Mouse (Mus musculus) mouse trophoblast stem cell (cell line): ENCODE measurements around the gene 1110012L19Rik.
"Not testable (repeated sequence)": the region's sequence is repeated elsewhere in the genome, so short reads cannot be mapped to it uniquely, and the experiment has no call there.

Experiments used
- in situ Hi-C, 2 experiments: fragments of 300-500 bp; cut with MseI, MboI; formaldehyde crosslinking; loops; 2 replicates in 1 of 2; 3 replicates in 1 of 2; pipeline ENCODE4 v1.15.1; 2025

1110012L19Rik gene

DNA sequence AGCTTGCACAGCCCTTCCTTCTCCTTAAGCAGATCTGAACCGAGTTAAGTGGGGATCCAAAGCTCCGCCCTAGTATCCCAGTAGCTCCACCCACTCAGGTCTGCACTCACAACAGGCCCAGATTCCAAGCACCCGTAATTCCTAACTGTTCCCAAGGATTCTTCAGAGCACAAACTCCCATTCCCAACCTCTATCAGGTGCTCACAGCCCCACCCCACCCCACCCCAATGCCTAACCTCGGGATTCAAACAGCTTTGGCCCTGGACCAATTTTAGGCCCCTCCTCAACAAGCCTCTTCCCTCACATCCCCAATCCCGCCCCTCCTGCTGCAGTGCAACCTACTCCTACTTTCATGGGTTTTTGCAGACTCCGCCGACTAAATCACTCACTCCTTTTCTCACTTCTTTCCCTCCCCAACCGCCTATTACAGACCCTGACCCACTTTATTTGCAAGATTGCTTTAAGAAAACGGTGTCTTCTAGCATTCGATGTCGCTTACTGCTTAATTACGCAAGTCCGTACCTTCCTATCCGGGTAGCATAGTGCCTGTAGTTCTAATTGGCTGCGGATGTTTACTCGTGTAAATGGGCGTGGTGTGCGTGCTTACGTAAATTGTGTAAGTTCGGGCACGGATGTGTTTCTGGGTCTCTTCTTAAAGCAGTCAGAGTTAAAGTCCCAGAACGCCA lies at the start of gene 1110012L19Rik:
Gene 1110012L19Rik, plus strand, starts transcription at position 602 of the 686 bp plus-strand sequence.
- in situ Hi-C loops, result loop anchor here (5.0 to 10.0 kb wide), 3 partner anchors 89 to 192 kb away; partner anchors contain the start of gene Tmem185a (in 1 of the 2)

DNA sequence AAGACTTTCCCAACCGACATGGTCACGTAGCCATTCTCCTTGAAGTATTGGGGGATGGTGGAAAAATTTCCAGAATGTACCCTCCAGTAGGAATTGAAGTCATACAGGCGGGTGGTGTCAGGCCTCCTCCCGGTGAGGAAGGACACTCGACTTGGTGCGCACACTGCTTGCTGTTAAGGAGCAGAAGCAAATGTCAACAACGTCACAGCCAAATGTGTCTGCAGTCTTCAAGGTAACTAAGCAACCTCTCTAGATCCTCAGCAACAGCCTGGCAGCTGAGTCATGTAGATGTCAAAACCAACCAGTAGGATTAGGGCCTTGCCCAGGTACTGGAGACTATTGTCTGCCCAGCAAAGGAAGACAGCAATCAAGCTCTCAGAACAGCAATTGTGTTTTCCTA lies 22.7 kb upstream of the 1110012L19Rik start:
- in situ Hi-C loops, result loop anchor here in 1 of 2 experiments (10.0 kb wide), 1 partner anchor 202 kb away; no protein-coding TSS in a partner anchor

DNA sequence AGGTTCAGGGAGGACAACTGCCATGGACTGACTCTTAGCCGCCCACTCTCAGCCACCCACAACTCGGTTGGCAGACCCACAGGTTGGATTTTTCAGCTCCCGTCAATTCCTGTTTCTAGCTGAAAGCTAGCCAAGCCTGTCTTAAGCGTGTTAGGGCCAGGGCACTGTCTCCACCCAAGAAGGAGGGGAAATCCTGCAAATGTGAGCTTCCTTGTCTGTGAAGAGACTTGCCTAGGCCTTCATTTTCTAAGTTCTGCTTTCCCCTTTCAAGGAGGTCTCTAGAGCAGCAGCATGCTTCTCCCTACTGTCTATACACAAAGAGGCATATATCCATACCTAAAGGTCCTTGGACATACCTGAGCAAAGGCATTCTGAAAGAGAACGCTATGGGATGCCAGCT lies 22.2 kb upstream of the 1110012L19Rik start:
- in situ Hi-C loops, result loop anchor here in 1 of 2 experiments (10.0 kb wide), 1 partner anchor 201 kb away; no protein-coding TSS in a partner anchor

DNA sequence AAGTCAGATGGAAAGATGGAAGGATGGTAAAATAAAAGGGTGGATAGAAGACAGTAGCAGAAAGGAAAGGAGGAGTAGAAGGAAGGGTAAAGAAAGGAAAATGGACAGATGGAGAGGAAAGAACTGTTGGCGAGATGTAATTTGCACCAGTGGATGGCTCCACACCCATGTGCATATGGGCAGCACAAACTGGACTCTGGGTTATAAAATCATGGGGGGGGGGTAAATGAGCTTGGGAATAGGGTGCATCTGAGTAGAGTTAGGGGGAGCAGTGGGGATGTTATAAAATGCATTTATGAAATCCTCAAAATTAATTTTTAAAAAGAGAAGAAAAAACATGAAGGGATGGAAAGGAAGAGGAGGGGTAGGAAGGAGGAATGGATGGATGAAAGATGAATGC lies 21.5 kb upstream of the 1110012L19Rik start:
- in situ Hi-C loops, result loop anchor here in 1 of 2 experiments (10.0 kb wide), 1 partner anchor 201 kb away; no protein-coding TSS in a partner anchor

DNA sequence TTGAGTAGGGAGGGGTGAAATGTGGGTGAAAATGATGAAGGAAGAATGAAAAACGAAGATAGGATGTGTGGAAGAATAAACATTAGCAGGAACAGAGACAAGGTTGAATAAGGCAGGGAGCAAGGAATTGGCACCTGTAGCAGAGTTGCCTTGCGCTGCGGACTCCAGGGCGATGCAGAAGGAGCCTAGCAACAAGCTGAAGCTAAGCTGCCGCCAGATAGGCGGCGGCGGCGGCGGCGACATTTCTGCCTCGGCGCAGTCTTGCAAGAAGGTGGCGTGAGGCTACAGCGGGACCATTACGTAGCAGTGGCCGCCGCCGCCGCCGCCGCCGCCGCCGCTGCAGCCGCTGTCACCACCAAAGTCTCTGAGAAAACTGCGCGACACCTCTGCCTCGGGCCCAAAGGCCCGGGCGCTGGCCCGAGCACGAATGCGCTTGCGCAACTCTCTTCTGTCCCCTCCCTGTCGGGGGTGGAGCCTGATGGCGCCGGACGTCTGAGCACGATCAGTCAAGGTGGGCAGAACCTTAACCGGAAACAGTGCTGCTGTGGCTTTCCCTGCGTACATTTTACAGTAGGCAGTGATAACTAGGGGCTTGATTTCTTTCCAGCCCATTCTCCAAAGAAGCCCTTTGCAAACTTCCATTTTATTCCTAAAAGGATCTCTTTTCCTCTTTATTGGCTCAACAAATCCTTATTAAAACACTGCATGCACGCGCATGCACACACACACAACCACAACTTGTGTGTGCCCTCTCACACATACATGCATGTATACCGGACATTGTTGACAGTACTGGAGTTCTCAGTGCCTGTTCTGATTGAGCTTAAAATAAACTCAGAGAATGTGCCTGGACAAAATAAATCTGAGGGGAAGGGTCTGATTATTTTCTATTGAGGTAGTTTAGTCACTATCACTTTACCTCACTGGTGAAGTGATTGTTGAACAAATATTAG lies 20.7 kb upstream of the 1110012L19Rik start, which contains the start of gene Ids:
Gene Ids, minus strand, starts transcription at position 424 of the 953 bp plus-strand sequence.
- in situ Hi-C loops, result loop anchor here in 1 of 2 experiments (10.0 kb wide), 1 partner anchor 200 kb away; no protein-coding TSS in a partner anchor

DNA sequence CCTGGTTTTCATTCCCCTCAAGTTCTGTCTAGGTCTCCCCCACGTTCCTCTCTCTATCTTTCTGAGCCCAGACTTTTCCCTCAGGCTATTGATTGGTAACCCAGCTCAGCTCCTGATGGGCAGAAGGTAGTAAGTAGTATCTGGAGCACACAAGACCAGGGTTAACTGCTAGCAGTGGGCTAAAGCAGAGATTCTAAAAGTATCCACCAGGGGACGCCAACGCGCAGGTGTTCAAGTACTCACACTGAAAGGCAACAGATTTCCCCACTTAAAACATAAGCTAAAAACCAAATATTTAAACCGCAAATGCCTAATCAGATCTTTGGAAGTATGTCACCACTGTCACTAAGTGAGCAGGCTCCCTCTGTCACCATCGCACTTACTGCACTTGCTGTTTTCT lies 15.9 kb upstream of the 1110012L19Rik start:
- in situ Hi-C loops, result loop anchor here in 1 of 2 experiments (10.0 kb wide), 1 partner anchor 195 kb away; no protein-coding TSS in a partner anchor

DNA sequence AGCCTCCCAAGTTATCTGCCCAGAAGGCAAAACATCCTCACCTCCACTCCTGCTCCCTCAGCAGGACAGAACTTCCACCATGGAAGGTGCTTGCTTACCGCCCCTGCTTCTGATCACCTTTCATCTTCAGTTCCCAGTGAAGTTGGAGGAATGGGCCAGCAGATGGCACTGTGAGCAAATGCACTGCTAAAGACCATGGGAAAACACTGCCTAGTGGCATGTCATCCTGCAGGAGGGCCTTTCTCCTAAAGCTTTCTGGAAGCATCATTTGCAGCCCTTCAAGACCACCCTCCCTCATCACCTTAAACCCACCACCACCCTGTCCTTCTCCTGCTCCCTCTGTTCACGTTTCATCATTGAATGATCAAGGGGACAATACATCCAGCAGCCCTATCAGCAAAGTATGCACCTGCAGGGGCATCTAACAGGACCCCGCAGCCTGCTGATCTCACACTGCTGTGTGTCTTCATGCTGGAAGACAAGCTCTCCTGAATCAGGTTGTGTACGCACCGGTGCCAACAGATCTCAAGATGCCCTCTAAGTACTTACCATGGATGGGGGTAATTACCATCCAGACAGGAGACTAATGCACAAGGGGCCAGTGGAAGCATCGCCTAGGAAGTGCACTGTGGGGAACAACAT lies 11.1 kb upstream of the 1110012L19Rik start:
- in situ Hi-C loops, result not testable (repeated sequence)

DNA sequence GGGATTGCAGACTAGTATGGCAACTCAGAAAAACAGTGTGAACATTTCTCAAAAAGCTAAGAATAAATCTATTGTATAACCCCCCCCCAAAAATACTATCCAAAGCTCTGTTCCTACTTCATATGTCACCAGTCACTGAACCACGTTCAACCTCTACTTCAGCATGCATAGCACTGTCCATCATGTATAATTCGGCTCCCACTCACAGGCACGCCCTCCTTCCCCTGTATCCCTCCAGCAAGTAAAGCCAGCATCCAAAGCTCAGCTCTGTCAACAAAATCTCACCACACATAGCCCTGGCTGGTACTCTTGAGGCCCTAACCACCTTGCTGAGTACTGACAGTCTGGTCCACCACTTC lies 781 bp upstream of the 1110012L19Rik start:
- in situ Hi-C loops, result loop anchor here (5.0 to 10.0 kb wide), 3 partner anchors 90 to 192 kb away; partner anchors contain the start of gene Tmem185a (in 1 of the 2)

DNA sequence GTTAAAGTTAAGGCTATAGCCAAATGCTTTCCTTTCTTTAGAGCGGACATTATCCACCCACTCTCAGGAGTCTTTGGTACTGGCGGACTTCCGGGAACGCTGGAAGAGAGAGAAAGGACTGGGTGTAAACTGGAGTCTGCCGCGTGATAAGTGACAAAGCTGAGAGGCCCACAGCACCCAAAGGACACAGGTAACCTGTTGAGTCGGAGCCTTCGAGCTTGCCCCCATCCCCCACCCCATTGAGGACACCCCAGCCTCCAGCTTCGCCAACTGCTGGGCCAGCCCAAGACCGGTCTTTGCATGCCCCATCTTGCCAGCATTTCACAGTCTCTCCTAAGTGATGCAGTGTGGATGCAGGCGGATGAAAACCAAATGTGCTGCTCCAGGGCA lies 280 bp downstream of the 1110012L19Rik start:
- in situ Hi-C loops, result loop anchor here (5.0 to 10.0 kb wide), 3 partner anchors 89 to 191 kb away; partner anchors contain the start of gene Tmem185a (in 1 of the 2)

DNA sequence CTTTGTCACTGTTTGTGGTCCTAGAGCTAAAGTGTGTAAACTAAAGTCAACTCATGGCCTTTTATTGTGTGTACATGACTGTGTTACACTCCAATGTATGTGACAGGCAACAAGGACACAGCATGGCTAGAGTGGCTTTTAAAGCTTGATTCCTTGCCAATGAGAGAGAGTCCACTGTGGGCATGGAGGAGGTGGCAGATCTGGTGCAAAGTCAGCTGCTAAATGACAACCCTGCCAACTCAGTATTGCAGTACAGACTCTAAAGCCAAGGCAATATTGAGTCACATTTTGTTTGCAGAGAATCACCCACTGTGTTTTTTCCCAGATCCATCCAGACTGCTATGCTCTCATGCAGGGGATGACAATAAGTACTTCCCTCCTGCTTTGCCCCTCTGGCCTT lies 7.0 kb downstream of the 1110012L19Rik start:
- in situ Hi-C loops, result not testable (repeated sequence)

DNA sequence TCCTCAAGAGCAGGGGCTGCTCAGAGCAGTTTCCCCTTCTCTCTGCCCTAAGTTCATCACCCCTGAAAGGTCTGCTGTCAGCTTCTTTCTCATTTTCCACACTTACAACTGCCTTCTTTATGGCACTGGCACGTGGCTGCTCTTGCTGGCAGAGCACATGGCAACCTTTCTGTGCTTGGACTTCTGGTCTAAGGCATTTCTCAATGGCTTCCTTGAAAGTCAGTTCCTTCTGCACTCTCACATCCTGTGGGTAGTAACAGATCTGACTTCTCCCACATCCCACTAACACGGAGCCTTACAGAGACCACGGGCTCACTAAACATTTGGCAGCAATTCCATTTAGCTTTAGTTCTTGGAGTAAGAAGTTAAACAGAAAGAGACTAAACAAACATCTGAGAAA lies 39.8 kb downstream of the 1110012L19Rik start:
- in situ Hi-C loops, result not testable (repeated sequence)
